8 mouse cellular contexts compared by ENCODE assay signal in genomic region chr7:107749270-107749669, GRCm38 (mm10). TPM values are rescaled to one million over a fixed set of nuclear protein-coding genes. Genes with fewer than 3 reads are reported as not detected.
DNase-seq lines count a peak whose midpoint lies in the region; ATAC-seq lines count a peak whose summit lies in the region.

No protein-coding gene starts in this region.

- no peak overlapping the region for H3K9ac ChIP-seq in hindbrain, embryonic 13.5 days
- no peak overlapping the region for H3K9ac ChIP-seq in neural tube, embryonic 14.5 days (replicated peaks; ENCODE audit: low read depth, low read length)

- no peaks in the 10 kb centered on the region for H3K9me3 ChIP-seq in hindbrain, embryonic 13.5 days
- no peaks in the 10 kb centered on the region for H3K9me3 ChIP-seq in neural tube, embryonic 14.5 days (ENCODE audit: control insufficient read depth, low read length)

- ATAC-seq in CD4-positive, CD25-positive, alpha-beta regulatory T cell, adult 4 months, result peak; percentile 51
- 0 out of 2 replicates have a peak, but pooled peaks have one; percentile 27 for ATAC-seq in hindbrain, embryonic 13.5 days (ENCODE audit: low FRiP score)
- peak; percentile 50; the same call in 1 of the 2 replicates for ATAC-seq in neural tube, embryonic 14.5 days (ENCODE audit: low read depth)

- no peaks in the 10 kb centered on the region for H3K36me3 ChIP-seq in hindbrain, embryonic 13.5 days
- H3K36me3 ChIP-seq in neural tube, embryonic 14.5 days (ENCODE audit: control insufficient read depth, insufficient read depth, low read length), result no peaks in the 10 kb centered on the region

- H3K4me1 ChIP-seq in hindbrain, embryonic 13.5 days (replicated peaks), result no peaks in the 10 kb centered on the region
- H3K4me1 ChIP-seq in neural tube, embryonic 14.5 days (ENCODE audit: control insufficient read depth, insufficient read depth, low read length), result no peaks in the 10 kb centered on the region

- 5% methylated on average over 3 of the region's 3 CpGs for WGBS in hindbrain, embryonic 13.5 days
- 3% methylated on average over 3 of the region's 3 CpGs for WGBS in neural tube, embryonic 14.5 days

- H3K4me2 ChIP-seq in hindbrain, embryonic 13.5 days, result no peak overlapping the region
- no peak overlapping the region for H3K4me2 ChIP-seq in neural tube, embryonic 14.5 days (ENCODE audit: low read depth, low read length)

- DNase-seq in heart, adult 11 months, result peak; percentile 60
- no peak for DNase-seq in heart, postnatal 25 days (ENCODE audit: low spot score)
- DNase-seq in embryo, embryonic 11 days, result peak; percentile 75
- peak; percentile 18 for DNase-seq in left cerebral cortex, postnatal 4 days
- no peak for DNase-seq in spleen, postnatal 36 days (ENCODE audit: low spot score in 2 of 2)

- intact Hi-C loops in heart, postnatal 25 days (cut with DNase I), result loop anchor here (2.0 to 10.0 kb wide), 2 partner anchors 30 to 1276 kb away; no protein-coding TSS in a partner anchor
- intact Hi-C loops in left cerebral cortex, postnatal 4 days (cut with DNase I), result loop anchor here (10.0 kb wide), 1 partner anchor 534 kb away; no protein-coding TSS in a partner anchor

- no peak overlapping the region for H3K4me3 ChIP-seq in hindbrain, embryonic 13.5 days
- H3K4me3 ChIP-seq in neural tube, embryonic 14.5 days (ENCODE audit: low read depth, low read length), result no peak overlapping the region

- H3K27ac ChIP-seq in hindbrain, embryonic 13.5 days, result no peak overlapping the region
- H3K27ac ChIP-seq in neural tube, embryonic 14.5 days (ENCODE audit: low read depth, low read length), result no peak overlapping the region

- H3K27me3 ChIP-seq in hindbrain, embryonic 13.5 days, result no peaks in the 10 kb centered on the region
- no peaks in the 10 kb centered on the region for H3K27me3 ChIP-seq in neural tube, embryonic 14.5 days (ENCODE audit: control insufficient read depth, insufficient read depth, low read length)

RNA-seq across cellular contexts. Expression of gene Cyb5r2, which starts 8.6 kb away (rescaled TPM):
- total RNA-seq in heart, postnatal 25 days (2021), result not detected
- not detected for polyA plus RNA-seq in CD4-positive, CD25-positive, alpha-beta regulatory T cell, adult 4 months (2017; shearing (Covaris generic))
- 0.14 TPM in 1 of 2 replicates, not detected in the other for polyA plus RNA-seq in hindbrain, embryonic 13.5 days (2015; fragmentation: Nextera tagmentation; extraction: Ambion mirVana)
- total RNA-seq in left cerebral cortex, postnatal 4 days (2021), result not detected
- polyA plus RNA-seq in neural tube, embryonic 14.5 days (2014; fragmentation: Nextera tagmentation; extraction: Ambion mirVana), result 0.29 TPM in 1 of 2 replicates, not detected in the other

RNA-seq across cellular contexts. Expression of gene Ovch2, which starts 51.7 kb away (rescaled TPM):
- not detected for total RNA-seq in heart, postnatal 25 days (2021)
- not detected for polyA plus RNA-seq in CD4-positive, CD25-positive, alpha-beta regulatory T cell, adult 4 months (2017; shearing (Covaris generic))
- not detected in 2 replicates for polyA plus RNA-seq in hindbrain, embryonic 13.5 days (2015; fragmentation: Nextera tagmentation; extraction: Ambion mirVana)
- not detected for total RNA-seq in left cerebral cortex, postnatal 4 days (2021)
- polyA plus RNA-seq in neural tube, embryonic 14.5 days (2014; fragmentation: Nextera tagmentation; extraction: Ambion mirVana), result not detected in 2 replicates

Comparison
In these comparisons a context has a peak if more than half of its experiments do, and no peak if none do; other contexts are left out.
1. DNase-seq: peak in heart, adult 11 months (single experiment), embryo, embryonic 11 days (single experiment) and left cerebral cortex, postnatal 4 days (single experiment); none in heart, postnatal 25 days (single experiment) and spleen, postnatal 36 days (0 of 2).
2. Peak in every context shown above with its lines, with median percentiles within 50 percentile points of each other: ATAC-seq.